Mouse (Mus musculus): ENCODE data around the gene Fbxl18.

The Fbxl18 gene

GRCm38 (mm10) chr5:142820276-142821265 is 74.7 kb downstream of the Fbxl18 start:
- in situ Hi-C loops (cut with MboI; ENCODE audit: low pct_unique_long_range_greater_than_20kb in 1 of 2, low sequenced_read_pairs in 2 of 2, unreplicated experiment in 1 of 2) = no loop called here

- in situ Hi-C loops (cut with MboI; ENCODE audit: low pct_unique_long_range_greater_than_20kb in 1 of 2, low sequenced_read_pairs in 2 of 2, unreplicated experiment in 1 of 2) = no loop called here
Observed at GRCm38 (mm10) chr5:142819385-142820275, 75.6 kb downstream of the Fbxl18 start.

DNA sequence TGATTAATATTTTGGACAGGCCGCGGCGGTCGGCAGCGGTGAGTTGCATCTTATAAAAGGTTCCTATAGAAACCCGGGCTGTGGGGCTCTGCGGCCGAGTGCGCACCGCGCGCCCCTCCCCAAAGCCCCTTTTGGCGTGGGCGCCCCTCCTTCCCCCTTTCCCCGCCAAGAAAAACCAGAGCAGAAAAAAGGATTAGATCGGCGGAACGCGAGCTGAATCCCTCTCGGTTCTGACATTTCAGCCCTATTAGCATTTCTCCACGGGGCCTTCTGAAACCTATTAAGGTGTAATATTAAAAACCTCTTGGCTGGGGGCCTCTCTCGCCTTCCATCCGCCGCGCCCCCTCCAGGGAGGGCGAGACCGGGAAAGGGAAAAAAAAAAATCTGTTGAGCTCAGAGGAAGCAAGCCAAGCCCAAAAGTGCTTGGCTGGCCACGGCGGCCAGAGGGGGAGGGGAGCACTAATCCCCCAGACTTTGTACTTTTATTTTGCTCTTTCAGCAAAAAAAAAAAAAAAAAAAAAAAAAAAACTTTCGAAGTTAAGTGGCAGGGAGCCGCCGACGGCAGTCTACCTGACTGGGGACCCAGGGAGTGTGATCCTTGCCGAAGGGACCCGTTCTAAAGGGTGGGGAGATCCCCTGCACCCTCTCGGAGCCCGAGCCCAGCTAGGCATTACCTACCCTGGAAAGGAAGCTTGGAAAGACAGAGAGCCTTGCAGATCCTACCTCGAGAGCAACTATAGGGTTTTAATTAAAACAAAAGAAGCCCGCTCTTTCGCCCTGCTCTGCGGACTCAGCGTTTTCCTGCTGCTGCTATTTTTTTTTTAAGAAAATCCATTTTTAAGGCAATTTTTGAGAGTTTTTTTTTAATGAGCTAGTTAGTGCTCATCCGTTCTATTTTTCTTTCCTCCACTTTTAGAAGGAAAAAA is 76.5 kb downstream of the Fbxl18 start:
- in situ Hi-C loops (cut with MboI; ENCODE audit: low pct_unique_long_range_greater_than_20kb in 1 of 2, low sequenced_read_pairs in 2 of 2, unreplicated experiment in 1 of 2) = no loop called here

GRCm38 (mm10) chr5:142817524-142818434 is 77.4 kb downstream of the Fbxl18 start, which contains the start of gene Tnrc18:
Tnrc18 (minus strand) TSS chr5:142817662.
- in situ Hi-C loops (cut with MboI; ENCODE audit: low pct_unique_long_range_greater_than_20kb in 1 of 2, low sequenced_read_pairs in 2 of 2, unreplicated experiment in 1 of 2) = no loop called here

Data from mouse embryonic stem cell (cell line).